37 mouse cellular contexts compared by ENCODE assay signal in the genomic region with DNA sequence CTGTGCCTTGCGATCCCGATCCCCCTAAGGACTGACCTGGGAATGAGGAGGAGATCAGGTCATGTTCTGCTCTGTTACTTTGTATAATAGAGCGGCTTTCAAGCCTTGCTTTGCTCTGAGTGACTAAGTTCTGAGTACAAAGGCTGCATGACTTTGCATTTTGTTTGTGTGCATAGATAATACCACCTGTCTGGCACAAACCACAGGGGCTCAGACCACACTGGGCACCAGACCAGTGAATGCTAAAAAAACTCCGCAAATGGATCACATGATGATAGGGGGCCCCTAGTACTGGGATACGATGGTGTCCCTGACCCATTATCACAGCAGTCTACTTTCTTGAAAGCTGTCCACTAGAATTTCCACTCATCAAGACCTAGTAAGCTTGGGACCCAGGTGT. TPM values are rescaled to one million over a fixed set of nuclear protein-coding genes. Genes with fewer than 3 reads are reported as not detected.
DNase-seq lines count a peak whose midpoint lies in the region; ATAC-seq and TF ChIP-seq lines count a peak whose summit lies in the region.
"Had no signal": no experiment of that assay in that cellular context is flagged by ENCODE, and none has a peak within 500 bp of the region (broad histone marks: within the 10 kb centered on the region; RNA-seq: fewer than 3 reads in every experiment).

No protein-coding gene starts in this region.

- TF ChIP-seq POLR2A in CH12.LX (IDR thresholded peaks at IDR 0.05; ENCODE audit: low read depth, low read length) = no peak

- peaks cover 6 to 28% of the 10 kb centered on the region in 2 experiments for H3K4me1 ChIP-seq in CH12.LX (ENCODE audit: control insufficient read depth in 1 of 2, insufficient read depth in 2 of 2)
- H3K4me1 ChIP-seq in liver, embryonic 11.5 days (replicated peaks; ENCODE audit: control insufficient read depth, insufficient read depth, low read length) = peaks cover 9% of the 10 kb centered on the region
- peaks cover 5% of the 10 kb centered on the region; the same call in 1 of the 2 replicates for H3K4me1 ChIP-seq in hindbrain, embryonic 13.5 days (replicated peaks)
- H3K4me1 ChIP-seq: hindbrain, embryonic 15.5 days had no signal

- H3K9ac ChIP-seq in CH12.LX (ENCODE audit: insufficient read depth, low read depth) = no peak overlapping the region
- no peak overlapping the region for H3K9ac ChIP-seq in liver, embryonic 11.5 days (ENCODE audit: low read depth, low read length)
- no peak overlapping the region for H3K9ac ChIP-seq in hindbrain, embryonic 13.5 days
- H3K9ac ChIP-seq: forebrain, embryonic 13.5 days; hindbrain, embryonic 15.5 days; limb, embryonic 13.5 days had no signal

- TF ChIP-seq RAD21 in CH12.LX (IDR thresholded peaks at IDR 0.05; ENCODE audit: low read depth, low read length) = no peak

- intact Hi-C loops in heart, postnatal 14 days (cut with DNase I) = no loop called here

- H3K4me2 ChIP-seq in CH12.LX (ENCODE audit: insufficient read depth, low read depth, poor library complexity, severe bottlenecking) = no peak overlapping the region
- peak overlapping the region; percentile 1; the same call in 1 of the 2 replicates for H3K4me2 ChIP-seq in liver, embryonic 11.5 days
- no peak overlapping the region for H3K4me2 ChIP-seq in hindbrain, embryonic 13.5 days
- H3K4me2 ChIP-seq: forebrain, embryonic 13.5 days; heart, embryonic 11.5 days; hindbrain, embryonic 15.5 days; limb, embryonic 13.5 days had no signal

- peak overlapping the region; percentile 24; the same call in 1 of the 2 replicates for H3K27ac ChIP-seq in CH12.LX (ENCODE audit: insufficient read depth, low read depth)
- H3K27ac ChIP-seq in liver, embryonic 11.5 days (ENCODE audit: low read depth, low read length) = 0 out of 2 replicates have a peak overlapping the region, but pooled peaks have one; percentile 16
- no peak overlapping the region for H3K27ac ChIP-seq in hindbrain, embryonic 13.5 days
- H3K27ac ChIP-seq: forebrain, embryonic 13.5 days; hindbrain, embryonic 15.5 days; limb, embryonic 13.5 days had no signal

- H3K9me3 ChIP-seq in CH12.LX (replicated peaks; ENCODE audit: low read length) = no peaks in the 10 kb centered on the region
- no peaks in the 10 kb centered on the region for H3K9me3 ChIP-seq in liver, embryonic 11.5 days (ENCODE audit: control insufficient read depth, low read length)
- no peaks in the 10 kb centered on the region for H3K9me3 ChIP-seq in hindbrain, embryonic 13.5 days
- H3K9me3 ChIP-seq: forebrain, embryonic 13.5 days; hindbrain, embryonic 15.5 days; limb, embryonic 13.5 days had no signal

- H3K4me3 ChIP-seq in CH12.LX (replicated peaks in 1 of 3; ENCODE audit: low read depth in 2 of 3, low read length in 2 of 3, poor library complexity in 1 of 3) = no peak overlapping the region
- no peak overlapping the region for H3K4me3 ChIP-seq in liver, embryonic 11.5 days (ENCODE audit: low read depth, low read length)
- no peak overlapping the region for H3K4me3 ChIP-seq in hindbrain, embryonic 13.5 days
- H3K4me3 ChIP-seq: forebrain, embryonic 13.5 days; hindbrain, embryonic 15.5 days; limb, embryonic 13.5 days had no signal

- H3K36me3 ChIP-seq in CH12.LX (replicated peaks in 1 of 2; ENCODE audit: control insufficient read depth in 1 of 2, insufficient read depth in 1 of 2, low read length in 1 of 2) = peaks cover 0 to 6% of the 10 kb centered on the region in 2 experiments
- no peaks in the 10 kb centered on the region for H3K36me3 ChIP-seq in liver, embryonic 11.5 days (ENCODE audit: control insufficient read depth, insufficient read depth, low read length)
- no peaks in the 10 kb centered on the region for H3K36me3 ChIP-seq in hindbrain, embryonic 13.5 days
- H3K36me3 ChIP-seq: hindbrain, embryonic 15.5 days; limb, embryonic 13.5 days had no signal

- TF ChIP-seq EP300 in CH12.LX (IDR thresholded peaks at IDR 0.05; ENCODE audit: low read length) = no peak

- ATAC-seq in liver, embryonic 11.5 days (replicated peaks; ENCODE audit: low FRiP score) = 0 out of 2 replicates have a peak, but pooled peaks have one; percentile 4
- ATAC-seq in megakaryocyte progenitor cell, adult 5-6 weeks (replicated peaks; ENCODE audit: poor library complexity) = peak; percentile 56
- ATAC-seq in hindbrain, embryonic 13.5 days (ENCODE audit: low FRiP score) = no peak
- ATAC-seq: forebrain, embryonic 13.5 days; inflammation-experienced regulatory T-cells, adult 6 months had no signal

- TF ChIP-seq CTCF in CH12.LX (conservative IDR thresholded peaks at IDR 0.05 in 1 of 2, IDR thresholded peaks at IDR 0.05 in 1 of 2; ENCODE audit: low read depth in 2 of 2, low read length in 2 of 2) = no peak

- dilution Hi-C loops in CH12.LX (cut with MboI; ENCODE audit: extremely low pct_ligation_motif_present, extremely low pct_unique_long_range_greater_than_20kb, low sequenced_read_pairs) = no loop called here

- in situ Hi-C loops in CH12.LX (cut with MboI; ENCODE audit: low pct_ligation_motif_present, low pct_unique_long_range_greater_than_20kb, low sequenced_read_pairs) = no loop called here

- no peaks in the 10 kb centered on the region for H3K27me3 ChIP-seq in CH12.LX (replicated peaks)
- no peaks in the 10 kb centered on the region for H3K27me3 ChIP-seq in liver, embryonic 11.5 days (replicated peaks; ENCODE audit: control insufficient read depth, insufficient read depth, low read length)
- no peaks in the 10 kb centered on the region for H3K27me3 ChIP-seq in hindbrain, embryonic 13.5 days
- H3K27me3 ChIP-seq: hindbrain, embryonic 15.5 days; limb, embryonic 13.5 days had no signal

- no peaks in the 10 kb centered on the region for H3K79me2 ChIP-seq in CH12.LX (replicated peaks; ENCODE audit: control insufficient read depth, extremely low read depth, insufficient read depth, poor library complexity, severe bottlenecking)

- 61% methylated on average over 5 of the region's 5 CpGs for WGBS in liver, embryonic 11.5 days
- 82% methylated on average over 5 of the region's 5 CpGs for WGBS in hindbrain, embryonic 13.5 days

- DNase-seq in CH12.LX (ENCODE audit: extremely low read depth) (no peak), MEL-GATA-1-ER (ENCODE audit: extremely low read depth, low read depth) (peak; percentile 66)
- DNase-seq in liver, embryonic 11.5 days (ENCODE audit: low spot score) = no peak
- DNase-seq in heart, postnatal 14 days = no peak
- DNase-seq in lung, adult 18-20 months = no peak
- no peak for DNase-seq in cerebellum, adult 11-12 months
- DNase-seq: adrenal gland, postnatal 14 days; cerebellum, adult 2 months; cerebellum, postnatal 14 days; gastrocnemius, postnatal 10 days; heart, postnatal 4 days; kidney, adult 11 months; kidney, postnatal 14 days; layer of hippocampus, adult 9-11 months; lung, adult 2 months; lung, postnatal 10 days; midbrain, embryonic 14.5 days; right cerebral cortex, adult 18-20 months; spleen, adult 18-20 months; thymus, postnatal 14 days had no signal

TF ChIP-seq in CH12.LX, 34 proteins besides CTCF, POLR2A, EP300 and RAD21 (continues in another document):
- no peak for TF ChIP-seq CHD2 (IDR thresholded peaks at IDR 0.05; ENCODE audit: low read length)
- TF ChIP-seq MEF2A (IDR thresholded peaks at IDR 0.05; ENCODE audit: borderline replicate concordance, low read depth, low read length) = no peak

RNA-seq across cellular contexts. Expression of gene Slc35e2, which starts 4.6 kb away (rescaled TPM):
- total RNA-seq in CH12.LX (2012; rRNA removed) (14.2 and 14.6 TPM in 2 replicates), CH12.LX (2014; rRNA removed) (9.9 and 10.4 TPM in 2 replicates)
- 6.2 and 8.2 TPM in 2 replicates for polyA plus RNA-seq in CH12.LX (2012; ENCODE audit: insufficient read length, low read depth)
- 13.4 and 14.5 TPM in 2 replicates for polyA plus RNA-seq in liver, embryonic 11.5 days (2014; fragmentation: Nextera tagmentation; extraction: Ambion mirVana)
- total RNA-seq in megakaryocyte progenitor cell, adult 5-6 weeks (2015) = 16.8 and 20.2 TPM in 2 replicates
- total RNA-seq in megakaryocyte progenitor cell, adult 5-6 weeks (2017) = 8.9 and 11.0 TPM in 2 replicates
- polyA plus RNA-seq in hindbrain, embryonic 13.5 days (2015; fragmentation: Nextera tagmentation; extraction: Ambion mirVana) = 15.1 and 15.9 TPM in 2 replicates
- total RNA-seq in heart, postnatal 14 days (2021) = 10 to 100 TPM; 11.2 to 11.4 TPM

RNA-seq across cellular contexts. Expression of gene Cdk11b, which starts 28.0 kb away (rescaled TPM):
- 26.6 and 32.5 TPM in 2 replicates for total RNA-seq in CH12.LX (2012; rRNA removed)
- total RNA-seq in CH12.LX (2014; rRNA removed) = 13.0 and 15.6 TPM in 2 replicates
- polyA plus RNA-seq in CH12.LX (2012; ENCODE audit: insufficient read length, low read depth) = 82.0 and 106 TPM in 2 replicates
- 57.9 and 64.9 TPM in 2 replicates for polyA plus RNA-seq in liver, embryonic 11.5 days (2014; fragmentation: Nextera tagmentation; extraction: Ambion mirVana)
- total RNA-seq in megakaryocyte progenitor cell, adult 5-6 weeks (2015) = 34.5 and 39.3 TPM in 2 replicates
- 50.7 and 56.0 TPM in 2 replicates for total RNA-seq in megakaryocyte progenitor cell, adult 5-6 weeks (2017)
- polyA plus RNA-seq in hindbrain, embryonic 13.5 days (2015; fragmentation: Nextera tagmentation; extraction: Ambion mirVana) = 65.2 and 65.8 TPM in 2 replicates
- total RNA-seq in heart, postnatal 14 days (2021) = 10 to 100 TPM; 25.8 to 28.9 TPM

RNA-seq across cellular contexts. Expression of gene Nadk, which starts 34.4 kb away (rescaled TPM):
- 138 and 162 TPM in 2 replicates for total RNA-seq in CH12.LX (2012; rRNA removed)
- total RNA-seq in CH12.LX (2014; rRNA removed) = 193 and 204 TPM in 2 replicates
- 199 and 212 TPM in 2 replicates for polyA plus RNA-seq in CH12.LX (2012; ENCODE audit: insufficient read length, low read depth)
- 117 and 128 TPM in 2 replicates for polyA plus RNA-seq in liver, embryonic 11.5 days (2014; fragmentation: Nextera tagmentation; extraction: Ambion mirVana)
- total RNA-seq in megakaryocyte progenitor cell, adult 5-6 weeks (2015) = 78.5 and 79.7 TPM in 2 replicates
- 71.3 and 72.4 TPM in 2 replicates for total RNA-seq in megakaryocyte progenitor cell, adult 5-6 weeks (2017)
- polyA plus RNA-seq in hindbrain, embryonic 13.5 days (2015; fragmentation: Nextera tagmentation; extraction: Ambion mirVana) = 82.5 and 84.5 TPM in 2 replicates
- total RNA-seq in heart, postnatal 14 days (2021) = 10 to 100 TPM; 36.6 to 36.7 TPM

RNA-seq across cellular contexts. Expression of gene Gm10563, which starts 48.6 kb away (rescaled TPM):
- total RNA-seq in CH12.LX (2012; rRNA removed) (not detected in 2 replicates), CH12.LX (2014; rRNA removed) (not detected in 2 replicates)
- not detected in 2 replicates for polyA plus RNA-seq in CH12.LX (2012; ENCODE audit: insufficient read length, low read depth)
- not detected in 2 replicates for polyA plus RNA-seq in liver, embryonic 11.5 days (2014; fragmentation: Nextera tagmentation; extraction: Ambion mirVana)
- not detected in 2 replicates for total RNA-seq in megakaryocyte progenitor cell, adult 5-6 weeks (2015)
- not detected in 2 replicates for total RNA-seq in megakaryocyte progenitor cell, adult 5-6 weeks (2017)
- not detected in 2 replicates for polyA plus RNA-seq in hindbrain, embryonic 13.5 days (2015; fragmentation: Nextera tagmentation; extraction: Ambion mirVana)
- not detected for total RNA-seq in heart, postnatal 14 days (2021)
- total RNA-seq: adrenal gland, postnatal 14 days; gastrocnemius, postnatal 10 days; heart, postnatal 4 days; left cerebral cortex, postnatal 14 days; neutrophil, adult 5-6 weeks had no signal
- polyA plus RNA-seq: brain, embryonic 14.5 days; cerebellum, adult 2 months; embryonic facial prominence, embryonic 11.5 days; forebrain, embryonic 13.5 days; gonadal fat pad, adult 2 months; heart, embryonic 11.5 days; heart, embryonic 16.5 days; hindbrain, embryonic 15.5 days; kidney, embryonic 14.5 days; limb, embryonic 13.5 days; lung, adult 2 months; midbrain, embryonic 14.5 days; neural tube, embryonic 11.5 days; stomach, embryonic 16.5 days; urinary bladder, adult 2 months had no signal

RNA-seq across cellular contexts. Expression of gene Mmp23, which starts 56.6 kb away (rescaled TPM):
- total RNA-seq in CH12.LX (2012; rRNA removed) = 3.3 and 7.9 TPM in 2 replicates
- 0.74 and 1.1 TPM in 2 replicates for total RNA-seq in CH12.LX (2014; rRNA removed)
- polyA plus RNA-seq in CH12.LX (2012; ENCODE audit: insufficient read length, low read depth) = 0.95 and 2.0 TPM in 2 replicates
- 13.6 and 13.7 TPM in 2 replicates for polyA plus RNA-seq in liver, embryonic 11.5 days (2014; fragmentation: Nextera tagmentation; extraction: Ambion mirVana)
- total RNA-seq in megakaryocyte progenitor cell, adult 5-6 weeks (2015) = 0.12 and 0.20 TPM in 2 replicates
- total RNA-seq in megakaryocyte progenitor cell, adult 5-6 weeks (2017) = not detected in 2 replicates
- 3.9 and 4.5 TPM in 2 replicates for polyA plus RNA-seq in hindbrain, embryonic 13.5 days (2015; fragmentation: Nextera tagmentation; extraction: Ambion mirVana)
- 10 to 100 TPM; 14.5 to 16.8 TPM for total RNA-seq in heart, postnatal 14 days (2021)
- polyA plus RNA-seq: inflammation-experienced regulatory T-cells, adult 6 months had no signal
